Mouse (Mus musculus) small intestine, adult 2 months (tissue): ENCODE results near the gene Uba3.

Source experiments
- CTCF ChIP-seq: fragments of 200-500 bp; IDR thresholded peaks from 2 replicates; pipeline ENCODE4 v1.5.1; 2012; ENCODE audit warnings: low read depth, mild to moderate bottlenecking, control low read depth, inconsistent platforms, low read length, moderate library complexity, mixed read lengths; ENCODE audit not compliant: insufficient replicate concordance, insufficient read length; ENCODE audit errors: extremely low read depth
- POLR2A ChIP-seq: fragments of 200-500 bp; IDR thresholded peaks from 2 replicates; pipeline ENCODE4 v1.6.1; 2012; ENCODE audit warnings: low read depth, mild to moderate bottlenecking, control low read depth, inconsistent platforms, low read length, moderate library complexity

DNA sequence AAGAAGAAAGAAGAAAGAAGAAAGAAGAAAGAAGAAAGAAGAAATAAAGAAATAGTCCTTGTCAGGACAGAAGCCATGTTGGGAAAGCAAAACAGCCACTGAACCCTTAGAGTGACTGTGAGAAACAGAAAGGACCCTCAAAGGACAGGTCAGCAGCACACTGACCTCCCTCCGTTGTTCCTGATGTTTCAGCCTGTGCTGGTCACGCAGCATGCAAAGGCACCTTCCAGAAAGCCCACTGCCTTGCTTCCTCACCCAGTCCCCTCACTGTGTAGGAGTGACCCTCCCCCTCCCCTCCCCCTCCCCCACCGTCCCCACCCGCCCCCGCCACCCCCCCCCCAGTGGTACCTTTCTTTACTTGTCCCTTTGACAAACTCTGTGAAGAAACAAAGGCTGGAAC is 15.2 kb upstream of the Uba3 start:
- TF ChIP-seq CTCF (no peak), POLR2A (no peak)
